Mouse (Mus musculus): ENCODE measurements around the gene Grm5.

The Grm5 gene

GRCm38 (mm10) chr7:88159542-88160241 is 575.7 kb downstream of the Grm5 start:
- DNase-seq (ENCODE audit: low read depth, low spot score), result no peak

GRCm38 (mm10) chr7:88161586-88161985 is 577.6 kb downstream of the Grm5 start:
- DNase-seq (ENCODE audit: low read depth, low spot score), result no peak

Data from ZHBTc4 (cell line).